Mouse (Mus musculus): ENCODE measurements at regions not wholly inside any gene's neighbourhood (a gene's known extent, or its start where the extent isn't known, plus 50 kb on each side); places are given as distances from the start of the nearest gene placed in this dataset.
A peak's percentile ranks its signal among the peaks of the same experiment; 100 is the strongest.

- Histone ChIP-seq H3K27me3 (replicated peaks; ENCODE audit: control insufficient read depth, insufficient read depth, low read length) (no peaks in the 10 kb centered on the region), H3K4me2 (replicated peaks; ENCODE audit: low read depth) (no peak overlapping the region), H3K4me1 (replicated peaks; ENCODE audit: control insufficient read depth, insufficient read depth, low read length) (no peaks in the 10 kb centered on the region), H3K4me3 (ENCODE audit: low read depth, low read length) (no peak overlapping the region), H3K27ac (ENCODE audit: low read depth, low read length) (no peak overlapping the region), H3K9ac (ENCODE audit: low read depth, low read length) (no peak overlapping the region), H3K36me3 (ENCODE audit: control insufficient read depth, insufficient read depth) (no peaks in the 10 kb centered on the region), H3K9me3 (ENCODE audit: control insufficient read depth) (no peaks in the 10 kb centered on the region)
- no peak for ATAC-seq
- WGBS: 67% methylated on average over 2 of the region's 2 CpGs
- TF ChIP-seq CTCF (IDR thresholded peaks at IDR 0.05; ENCODE audit: low read depth): no peak
These were observed 160.3 kb upstream of the Tbc1d2b start for GRCm38 (mm10) chr9:90430898-90431297.

- Histone ChIP-seq H3K27me3 (replicated peaks; ENCODE audit: control insufficient read depth, insufficient read depth, low read length) (no peaks in the 10 kb centered on the region), H3K4me1 (replicated peaks; ENCODE audit: control insufficient read depth, insufficient read depth, low read length) (no peaks in the 10 kb centered on the region), H3K4me2 (replicated peaks; ENCODE audit: low read depth) (no peak overlapping the region), H3K4me3 (ENCODE audit: low read depth, low read length) (no peak overlapping the region), H3K9me3 (ENCODE audit: control insufficient read depth) (no peaks in the 10 kb centered on the region), H3K36me3 (ENCODE audit: control insufficient read depth, insufficient read depth) (no peaks in the 10 kb centered on the region), H3K27ac (ENCODE audit: low read depth, low read length) (no peak overlapping the region), H3K9ac (ENCODE audit: low read depth, low read length) (no peak overlapping the region)
- TF ChIP-seq CTCF (IDR thresholded peaks at IDR 0.05; ENCODE audit: low read depth): no peak
- ATAC-seq: no peak
- WGBS: 86% methylated on average over 6 of the region's 6 CpGs
These were observed 151.1 kb upstream of the Tbc1d2b start for GRCm38 (mm10) chr9:90421662-90422061.

GRCm38 (mm10) chr9:90419762-90420541, 149.3 kb upstream of the Tbc1d2b start:
- Histone ChIP-seq H3K9ac (ENCODE audit: low read depth, low read length) (no peak overlapping the region), H3K4me2 (replicated peaks; ENCODE audit: low read depth) (no peak overlapping the region), H3K4me3 (ENCODE audit: low read depth, low read length) (no peak overlapping the region), H3K9me3 (ENCODE audit: control insufficient read depth) (no peaks in the 10 kb centered on the region), H3K4me1 (replicated peaks; ENCODE audit: control insufficient read depth, insufficient read depth, low read length) (no peaks in the 10 kb centered on the region), H3K36me3 (ENCODE audit: control insufficient read depth, insufficient read depth) (no peaks in the 10 kb centered on the region), H3K27me3 (replicated peaks; ENCODE audit: control insufficient read depth, insufficient read depth, low read length) (no peaks in the 10 kb centered on the region), H3K27ac (ENCODE audit: low read depth, low read length) (no peak overlapping the region)
- no peak for ATAC-seq
- TF ChIP-seq CTCF (IDR thresholded peaks at IDR 0.05; ENCODE audit: low read depth): no peak
- 83% methylated on average over 7 of the region's 7 CpGs for WGBS

- Histone ChIP-seq H3K4me3 (ENCODE audit: low read depth, low read length) (no peak overlapping the region), H3K9ac (ENCODE audit: low read depth, low read length) (no peak overlapping the region), H3K36me3 (ENCODE audit: control insufficient read depth, insufficient read depth) (no peaks in the 10 kb centered on the region), H3K4me2 (replicated peaks; ENCODE audit: low read depth) (no peak overlapping the region), H3K27me3 (replicated peaks; ENCODE audit: control insufficient read depth, insufficient read depth, low read length) (no peaks in the 10 kb centered on the region), H3K9me3 (ENCODE audit: control insufficient read depth) (no peaks in the 10 kb centered on the region), H3K27ac (ENCODE audit: low read depth, low read length) (no peak overlapping the region), H3K4me1 (replicated peaks; ENCODE audit: control insufficient read depth, insufficient read depth, low read length) (no peaks in the 10 kb centered on the region)
- ATAC-seq: no peak
- WGBS: 51% methylated on average over 2 of the region's 2 CpGs
- TF ChIP-seq CTCF (IDR thresholded peaks at IDR 0.05; ENCODE audit: low read depth): peak; percentile 61
These were observed 138.2 kb upstream of the Tbc1d2b start for GRCm38 (mm10) chr9:90408789-90409188.

- H3K4me2 ChIP-seq (replicated peaks; ENCODE audit: low read depth): no peak overlapping the region
These were observed 137.0 kb upstream of the Tbc1d2b start for GRCm38 (mm10) chr9:90407573-90407972.

GRCm38 (mm10) chr9:90388401-90388800, 117.8 kb upstream of the Tbc1d2b start:
- no peak overlapping the region for H3K4me3 ChIP-seq (ENCODE audit: low read depth, low read length)
- no peak for ATAC-seq
- H3K36me3 ChIP-seq (ENCODE audit: control insufficient read depth, insufficient read depth): no peaks in the 10 kb centered on the region
- 73% methylated on average over 2 of the region's 2 CpGs for WGBS
- no peaks in the 10 kb centered on the region for H3K9me3 ChIP-seq (ENCODE audit: control insufficient read depth)
- H3K4me2 ChIP-seq (replicated peaks; ENCODE audit: low read depth): no peak overlapping the region
- H3K4me1 ChIP-seq (replicated peaks; ENCODE audit: control insufficient read depth, insufficient read depth, low read length): no peaks in the 10 kb centered on the region
- TF ChIP-seq CTCF (IDR thresholded peaks at IDR 0.05; ENCODE audit: low read depth): no peak
- no peak overlapping the region for H3K9ac ChIP-seq (ENCODE audit: low read depth, low read length)
- H3K27ac ChIP-seq (ENCODE audit: low read depth, low read length): no peak overlapping the region
- no peaks in the 10 kb centered on the region for H3K27me3 ChIP-seq (replicated peaks; ENCODE audit: control insufficient read depth, insufficient read depth, low read length)

More at GRCm38 (mm10) chr9:90407573-90407972, 137.0 kb upstream of the Tbc1d2b start:
- Histone ChIP-seq H3K27me3 (replicated peaks; ENCODE audit: control insufficient read depth, insufficient read depth, low read length) (no peaks in the 10 kb centered on the region), H3K4me1 (replicated peaks; ENCODE audit: control insufficient read depth, insufficient read depth, low read length) (no peaks in the 10 kb centered on the region), H3K36me3 (ENCODE audit: control insufficient read depth, insufficient read depth) (no peaks in the 10 kb centered on the region), H3K4me3 (ENCODE audit: low read depth, low read length) (no peak overlapping the region), H3K27ac (ENCODE audit: low read depth, low read length) (no peak overlapping the region), H3K9me3 (ENCODE audit: control insufficient read depth) (no peaks in the 10 kb centered on the region), H3K9ac (ENCODE audit: low read depth, low read length) (no peak overlapping the region)
- ATAC-seq: no peak
- whole genome bisulfite sequencing: 53% methylated on average over 1 of the region's 1 CpGs
- TF ChIP-seq CTCF (IDR thresholded peaks at IDR 0.05; ENCODE audit: low read depth): no peak
